Mouse (Mus musculus): ENCODE measurements around the gene A4galt.

- TF ChIP-seq CTCF (IDR thresholded peaks at IDR 0.05; ENCODE audit: borderline replicate concordance, extremely low read depth, insufficient read depth, insufficient read length) (no peak), POLR2A (IDR thresholded peaks at IDR 0.05; ENCODE audit: borderline replicate concordance, extremely low read depth, insufficient read depth, insufficient read length, poor library complexity, severe bottlenecking) (no peak)
These were observed 3.2 kb downstream of the A4galt start for GRCm38 (mm10) chr15:83248236-83248844.

Data from brain, embryonic 14.5 days (tissue).